ENCODE assay signal across 8 mouse cellular contexts in genomic region chr6:52713897-52714509, GRCm38 (mm10). TPM values are rescaled to one million over a fixed set of nuclear protein-coding genes. Genes with fewer than 3 reads are reported as not detected.
DNase-seq lines count a peak whose midpoint lies in the region; ATAC-seq and TF ChIP-seq lines count a peak whose summit lies in the region.

No protein-coding gene starts in this region.

- H3K9me3 ChIP-seq in ES-Bruce4 (replicated peaks; ENCODE audit: control insufficient read depth, insufficient read depth, low read length, poor library complexity, severe bottlenecking): no peaks in the 10 kb centered on the region
- no peaks in the 10 kb centered on the region for H3K9me3 ChIP-seq in forebrain, embryonic 14.5 days (replicated peaks; ENCODE audit: control insufficient read depth, low read length)
- no peaks in the 10 kb centered on the region for H3K9me3 ChIP-seq in lung, embryonic 15.5 days

- WGBS in forebrain, embryonic 14.5 days: under 1% methylated on average over 50 of the region's 52 CpGs
- WGBS in lung, embryonic 15.5 days: under 1% methylated on average over 50 of the region's 52 CpGs

- H3K4me1 ChIP-seq in ES-Bruce4 (ENCODE audit: control insufficient read depth, insufficient read depth, low read length): no peaks in the 10 kb centered on the region
- peaks cover 4% of the 10 kb centered on the region for H3K4me1 ChIP-seq in forebrain, embryonic 14.5 days (ENCODE audit: control insufficient read depth, insufficient read depth, low read length)
- H3K4me1 ChIP-seq in lung, embryonic 15.5 days: peaks cover 4% of the 10 kb centered on the region

- no peak for TF ChIP-seq CTCF in ES-Bruce4 (IDR thresholded peaks at IDR 0.05; ENCODE audit: low read depth, low read length)

- no peaks in the 10 kb centered on the region for H3K27me3 ChIP-seq in ES-Bruce4 (ENCODE audit: control insufficient read depth, insufficient read depth, low read length, poor library complexity, severe bottlenecking)
- no peaks in the 10 kb centered on the region for H3K27me3 ChIP-seq in forebrain, embryonic 14.5 days (replicated peaks; ENCODE audit: control insufficient read depth, insufficient read depth, low read length)
- no peaks in the 10 kb centered on the region for H3K27me3 ChIP-seq in lung, embryonic 15.5 days

- peak; percentile 75 for ATAC-seq in forebrain, embryonic 14.5 days
- peak; percentile 80; the same call in 1 of the 2 replicates for ATAC-seq in lung, embryonic 15.5 days (ENCODE audit: borderline replicate concordance, extremely low read depth, low FRiP score, low TSS enrichment)
- peak; percentile 79; the same call in 1 of the 2 replicates for ATAC-seq in neutrophil, adult 5-6 weeks (ENCODE audit: extremely low read depth, insufficient number of reproducible peaks, low FRiP score, poor library complexity, severe bottlenecking)

- TF ChIP-seq POLR2A in ES-Bruce4 (IDR thresholded peaks at IDR 0.05; ENCODE audit: insufficient read depth, low read length): no peak

- peak overlapping the region; percentile 95 for H3K4me3 ChIP-seq in ES-Bruce4 (ENCODE audit: low read depth, low read length)
- peak overlapping the region; percentile 99 for H3K4me3 ChIP-seq in forebrain, embryonic 14.5 days (ENCODE audit: low read depth, low read length)
- H3K4me3 ChIP-seq in lung, embryonic 15.5 days: peak overlapping the region; percentile 86

- H3K36me3 ChIP-seq in ES-Bruce4 (ENCODE audit: control insufficient read depth, insufficient read depth, low read length, poor library complexity, severe bottlenecking): no peaks in the 10 kb centered on the region
- no peaks in the 10 kb centered on the region for H3K36me3 ChIP-seq in forebrain, embryonic 14.5 days (ENCODE audit: control insufficient read depth, insufficient read depth, low read length)
- no peaks in the 10 kb centered on the region for H3K36me3 ChIP-seq in lung, embryonic 15.5 days

- peak overlapping the region; percentile 48 for H3K27ac ChIP-seq in ES-Bruce4 (ENCODE audit: insufficient read depth, low read length)
- H3K27ac ChIP-seq in forebrain, embryonic 14.5 days (ENCODE audit: low read depth, low read length): peak overlapping the region; percentile 88
- H3K27ac ChIP-seq in lung, embryonic 15.5 days: peak overlapping the region; percentile 88

- peak overlapping the region; percentile 92 for H3K9ac ChIP-seq in ES-Bruce4 (ENCODE audit: low read depth, poor library complexity, severe bottlenecking)
- peak overlapping the region; percentile 94 for H3K9ac ChIP-seq in forebrain, embryonic 14.5 days (ENCODE audit: low read length)
- H3K9ac ChIP-seq in lung, embryonic 15.5 days: peak overlapping the region; percentile 90

- TF ChIP-seq EP300 in ES-Bruce4 (IDR thresholded peaks at IDR 0.05; ENCODE audit: insufficient read depth, low read depth, low read length): no peak

- DNase-seq in c-Kit-positive CD71-negative TER-119-negative erythroid progenitor cells, embryonic 14.5 days (ENCODE audit: low read depth): peak; percentile 78
- DNase-seq in forebrain, embryonic 14.5 days (ENCODE audit: low spot score): peak; percentile 62
- peak; percentile 60 for DNase-seq in heart, postnatal 25 days (ENCODE audit: low spot score)
- peak; percentile 52 to 67 for DNase-seq in layer of hippocampus, adult 18-20 months (ENCODE audit: low spot score in 2 of 2)
- DNase-seq in testis, postnatal 10 days (ENCODE audit: low spot score): peak; percentile 79

- H3K4me2 ChIP-seq in forebrain, embryonic 14.5 days (ENCODE audit: low read length): peak overlapping the region; percentile 57
- H3K4me2 ChIP-seq in lung, embryonic 15.5 days: peak overlapping the region; percentile 60

- intact Hi-C loops in heart, postnatal 25 days (cut with DNase I): loop anchor here (5.0 kb wide), 1 partner anchor 72 kb away; the partner anchor contains the start of gene Hibadh

RNA-seq across cellular contexts. Expression of gene Tax1bp1, which starts 0.5 kb away (rescaled TPM):
- 116 and 130 TPM in 2 replicates for polyA plus RNA-seq in ES-Bruce4 (2011; ENCODE audit: insufficient read depth, insufficient read length, low read depth, missing spikeins)
- 168 and 174 TPM in 2 replicates for polyA plus RNA-seq in forebrain, embryonic 14.5 days (2014; fragmentation: Nextera tagmentation; extraction: Ambion mirVana)
- total RNA-seq in heart, postnatal 25 days (2021): 100 to 1,000 TPM in 1 of 2 experiments, 10 to 100 TPM in 1; 98.5 to 123 TPM
- total RNA-seq in layer of hippocampus, adult 18-20 months (2021): 100 to 1,000 TPM; 133 to 139 TPM
- polyA plus RNA-seq in lung, embryonic 15.5 days (2015; fragmentation: Nextera tagmentation; extraction: Ambion mirVana): 147 TPM in 2 replicates
- total RNA-seq in neutrophil, adult 5-6 weeks (2017): 421 and 471 TPM in 2 replicates

Comparison
In these comparisons a context has a peak if more than half of its experiments do, and no peak if none do; other contexts are left out.
1. Peak in every context shown above with its lines: DNase-seq, ATAC-seq, H3K4me3 ChIP-seq and H3K27ac ChIP-seq.